Mouse (Mus musculus) urinary bladder, postnatal 10 days (tissue): ENCODE data around the gene Kif26a.

Experiments
- DNase-seq: peaks from one replicate; pipeline ENCODE4 v3.0.0; 2022; ENCODE audit warnings: low spot score

Kif26a gene

GRCm38 (mm10) chr12:112145875-112146651, at the start of gene Kif26a:
TSS of gene Kif26a (plus strand) at chr12:112146208.
- DNase-seq: no peak

DNA sequence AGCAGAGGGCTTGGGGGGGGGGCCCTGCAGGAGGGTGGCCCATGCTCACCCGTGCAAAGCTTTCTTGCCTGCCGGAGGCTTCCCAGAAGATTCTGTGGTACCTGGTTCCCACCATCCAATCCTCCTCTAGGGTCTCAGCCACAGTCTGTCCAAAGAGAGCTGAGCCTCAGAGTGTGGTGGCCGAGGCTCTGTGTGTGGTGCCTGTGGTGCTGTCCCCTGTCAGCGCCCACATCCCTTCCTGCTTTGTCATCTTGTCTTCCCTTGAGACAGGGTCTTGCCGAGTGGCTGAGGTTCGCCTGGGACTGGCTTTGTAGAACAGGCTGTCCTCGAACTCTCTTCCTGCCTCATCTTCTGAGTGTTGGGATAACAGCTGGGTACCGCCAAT, 49.3 kb upstream of the Kif26a start:
- no peak for DNase-seq

GRCm38 (mm10) chr12:112100106-112100505, 45.9 kb upstream of the Kif26a start:
- DNase-seq: no peak

DNA sequence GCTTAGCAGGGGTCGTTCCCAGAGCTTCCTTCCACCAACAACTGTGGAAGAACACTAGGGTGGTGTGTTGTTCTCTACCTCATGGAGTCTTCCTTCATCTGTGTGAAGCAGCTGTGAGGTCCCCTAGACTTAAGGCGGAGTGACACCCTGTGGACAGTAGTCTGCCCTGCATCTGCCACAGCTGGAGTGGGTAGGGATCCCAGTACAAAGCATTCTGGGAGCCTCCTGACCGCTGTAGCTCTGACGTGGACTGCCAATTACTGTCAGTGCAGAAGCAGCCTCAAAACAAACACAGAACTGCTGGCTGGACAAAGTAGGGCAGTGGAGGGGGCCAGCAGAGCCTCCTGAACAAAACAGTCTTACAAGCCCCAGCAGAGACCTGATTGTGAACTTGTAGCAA, 45.0 kb upstream of the Kif26a start:
- DNase-seq: no peak

GRCm38 (mm10) chr12:112103179-112103578, 42.8 kb upstream of the Kif26a start:
- no peak for DNase-seq

DNA sequence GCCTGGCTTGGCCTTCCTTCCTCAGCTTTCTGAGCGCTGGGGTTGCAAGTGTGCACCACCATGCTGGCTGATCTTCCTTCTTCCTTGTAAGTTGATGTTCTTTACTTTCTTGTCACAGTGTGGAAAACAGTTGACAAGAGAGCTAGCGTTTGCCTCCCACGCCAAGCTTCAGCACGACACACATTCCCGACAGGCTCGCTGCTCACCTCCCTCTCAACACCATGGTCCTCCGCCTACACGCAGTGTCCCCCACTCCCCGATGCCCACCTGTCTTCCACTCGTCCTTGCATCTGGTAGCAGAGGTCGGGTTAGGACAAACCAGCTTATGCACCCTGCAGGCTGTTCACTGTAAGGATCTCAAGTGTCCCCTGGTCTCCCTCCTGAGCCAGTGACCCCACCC, 41.1 kb upstream of the Kif26a start:
- DNase-seq: no peak

- DNase-seq: no peak
Observed at GRCm38 (mm10) chr12:112106541-112106971, 39.5 kb upstream of the Kif26a start, which contains the start of gene Aspg. TSS of gene Aspg (plus strand) at chr12:112106679.

DNA sequence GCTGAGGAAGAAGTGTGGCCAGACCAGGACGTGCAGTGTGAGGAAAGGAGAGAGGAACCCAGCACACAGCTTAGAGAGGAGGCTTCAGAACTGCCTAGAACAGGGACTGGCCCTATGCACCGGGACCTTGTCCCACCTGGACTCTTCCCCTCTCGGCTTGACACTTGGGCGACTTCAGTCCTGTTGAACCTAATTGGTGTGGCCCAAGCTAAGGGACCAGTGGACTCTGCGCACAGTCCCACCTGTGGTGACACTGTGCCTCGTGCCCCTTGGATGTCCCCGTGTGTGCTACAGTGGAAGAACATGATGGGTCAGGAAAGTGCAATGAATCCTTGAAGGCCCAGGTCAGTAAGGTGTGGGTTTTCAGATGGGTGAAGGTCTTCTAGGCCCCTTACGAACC, 38.3 kb upstream of the Kif26a start:
- no peak for DNase-seq

- no peak for DNase-seq
Observed at GRCm38 (mm10) chr12:112108696-112109445, 37.1 kb upstream of the Kif26a start.

GRCm38 (mm10) chr12:112109701-112110100, 36.3 kb upstream of the Kif26a start:
- no peak for DNase-seq

DNA sequence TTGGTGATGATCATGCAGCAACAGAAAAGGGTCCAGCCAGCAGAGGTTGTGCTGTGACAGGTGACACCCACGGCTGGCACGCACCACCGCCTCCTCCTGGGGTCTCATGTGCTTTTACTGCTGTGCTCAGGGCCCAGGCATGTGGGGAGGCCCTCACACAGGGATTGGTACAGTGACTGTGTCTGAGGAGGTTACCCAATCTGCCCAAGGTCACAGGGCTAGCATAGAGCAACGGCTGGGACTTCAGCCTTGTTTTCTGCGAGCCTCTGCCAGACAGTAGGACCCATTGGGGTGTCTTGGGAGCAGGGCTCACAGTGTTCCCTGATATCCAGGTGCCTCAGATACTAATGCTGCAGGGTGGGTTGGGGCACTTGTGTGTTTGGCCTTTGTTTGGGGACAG, 34.7 kb upstream of the Kif26a start:
- no peak for DNase-seq

DNA sequence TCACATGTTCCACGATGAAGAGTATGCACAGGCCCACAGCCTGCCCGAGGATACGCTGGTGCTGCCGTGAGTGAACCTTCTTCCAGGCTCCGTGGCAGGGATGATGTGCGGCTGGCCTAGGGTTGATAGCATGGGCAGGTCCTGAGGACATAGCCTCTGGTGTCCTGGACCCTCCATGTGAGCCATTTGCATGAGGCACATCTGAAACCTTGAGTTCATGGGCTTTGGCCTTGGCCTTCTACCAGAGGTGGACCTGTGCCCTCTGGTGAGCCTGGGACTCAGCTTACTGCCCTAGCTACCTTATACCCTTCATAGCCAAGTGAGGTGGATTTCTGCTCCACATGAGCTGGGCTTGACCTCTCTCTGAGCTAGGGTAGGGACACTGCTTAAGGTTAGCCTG, 33.8 kb upstream of the Kif26a start:
- no peak for DNase-seq

DNA sequence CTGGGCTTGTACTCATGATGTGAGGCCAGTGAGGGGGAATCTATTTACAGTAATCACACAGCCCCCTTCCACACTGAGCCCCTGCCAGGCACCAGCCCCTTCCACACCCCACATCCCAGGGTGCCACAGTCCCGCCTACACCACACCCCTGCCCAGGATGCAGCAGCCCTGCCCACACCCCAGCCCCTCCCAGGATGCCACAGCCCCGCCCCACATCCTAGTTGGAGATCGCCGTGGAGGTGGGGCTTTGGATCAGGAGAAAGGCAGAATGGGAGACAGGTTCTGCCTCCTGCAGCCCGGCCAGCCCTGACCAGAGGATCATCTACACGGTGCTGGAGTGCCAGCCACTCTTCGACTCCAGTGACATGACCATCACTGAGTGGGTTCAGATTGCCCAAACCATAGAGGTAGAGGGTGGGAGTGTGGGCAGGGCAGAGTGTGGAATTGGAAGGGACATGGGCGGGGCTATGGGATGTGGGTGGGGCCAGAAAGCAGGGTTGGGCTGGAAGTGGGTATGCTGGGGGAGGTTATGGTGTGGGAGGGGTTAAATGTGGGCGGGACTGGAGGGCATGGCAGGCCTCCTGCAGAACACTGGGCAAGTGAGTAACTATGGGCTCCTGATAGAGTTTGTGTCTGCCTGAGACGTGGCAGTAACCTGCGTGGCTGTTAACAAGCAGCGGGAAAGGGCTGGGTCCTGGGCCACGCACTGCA, 33.2 kb upstream of the Kif26a start:
- DNase-seq: no peak

- peak; percentile 59 for DNase-seq
Observed at GRCm38 (mm10) chr12:112113710-112114109, 32.3 kb upstream of the Kif26a start.

- DNase-seq: no peak
Observed at GRCm38 (mm10) chr12:112117006-112117405, 29.0 kb upstream of the Kif26a start.

DNA sequence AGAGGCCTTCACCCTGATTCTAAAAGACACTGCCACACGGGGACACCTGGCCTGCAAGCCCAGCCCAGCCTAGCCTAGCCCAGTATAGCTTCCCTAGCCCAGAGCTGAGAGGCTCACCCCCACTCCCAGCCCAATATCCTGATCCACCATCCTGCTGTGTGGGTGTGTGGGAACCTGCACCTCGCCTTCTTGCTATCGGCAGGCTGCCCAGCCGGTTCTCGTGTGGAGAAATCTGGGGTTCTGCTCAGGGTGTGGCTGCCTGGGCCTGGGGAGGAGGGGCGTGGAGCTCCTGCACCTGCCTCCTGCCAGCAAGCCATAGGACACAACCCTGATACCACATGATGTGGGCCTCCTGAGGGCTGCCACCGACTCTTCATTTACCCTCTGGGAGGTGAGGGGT, 28.4 kb upstream of the Kif26a start:
- no peak for DNase-seq

GRCm38 (mm10) chr12:112121188-112121587, 24.8 kb upstream of the Kif26a start:
- no peak for DNase-seq

DNA sequence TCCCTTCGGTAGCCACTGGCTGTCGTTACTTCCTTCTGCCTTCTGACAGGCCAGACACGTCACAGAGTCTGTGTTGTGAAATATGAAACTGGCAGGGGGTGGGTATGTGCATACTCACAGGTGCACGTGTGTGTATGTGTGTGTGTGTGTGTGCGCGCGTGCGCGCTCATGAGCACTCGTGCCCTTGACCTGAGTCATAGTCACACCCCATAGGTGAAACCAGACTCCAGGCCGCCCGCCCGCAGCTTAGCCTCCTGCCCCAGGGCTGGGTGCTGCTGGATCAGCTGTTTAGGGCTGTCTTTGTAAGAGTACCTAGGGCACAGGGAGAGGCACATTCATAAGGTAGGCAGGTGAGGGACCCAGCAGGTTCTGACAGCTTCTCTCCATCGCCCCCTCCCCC, 20.1 kb upstream of the Kif26a start:
- DNase-seq: no peak

DNA sequence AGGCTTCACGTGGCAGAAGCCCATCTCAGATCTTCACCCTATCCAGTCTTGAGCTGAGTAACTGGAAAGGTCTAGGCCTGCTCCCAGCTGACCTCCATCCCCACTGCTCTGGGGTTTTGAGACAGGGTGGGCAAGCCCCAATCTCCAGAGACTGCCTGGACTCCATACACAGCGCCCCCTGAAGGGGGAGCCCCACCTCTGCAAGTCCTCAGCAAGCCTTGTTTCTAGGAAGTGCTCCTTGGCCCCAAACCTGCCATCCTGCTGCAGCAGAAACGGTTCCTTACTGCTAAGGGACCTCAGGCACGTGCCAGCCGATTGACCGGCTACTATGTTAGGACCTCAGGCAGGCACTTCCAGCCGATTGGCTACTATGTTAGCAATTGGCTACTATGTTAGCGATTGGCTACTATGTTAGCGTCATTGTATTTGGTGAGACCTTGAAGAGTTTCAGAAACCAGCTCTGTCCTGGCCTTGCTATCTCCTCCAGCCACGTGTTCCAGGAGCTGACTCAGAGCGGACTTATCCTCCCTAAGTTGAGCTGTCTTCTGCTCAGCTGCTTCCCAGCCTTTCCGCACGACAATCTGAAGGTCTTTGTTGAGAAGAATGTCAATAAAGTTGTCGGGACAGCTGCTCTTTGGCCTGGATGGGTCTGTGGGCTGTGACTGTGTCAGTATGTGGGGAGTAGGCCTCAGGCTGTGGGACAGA, 18.9 kb upstream of the Kif26a start:
- DNase-seq: no peak

DNA sequence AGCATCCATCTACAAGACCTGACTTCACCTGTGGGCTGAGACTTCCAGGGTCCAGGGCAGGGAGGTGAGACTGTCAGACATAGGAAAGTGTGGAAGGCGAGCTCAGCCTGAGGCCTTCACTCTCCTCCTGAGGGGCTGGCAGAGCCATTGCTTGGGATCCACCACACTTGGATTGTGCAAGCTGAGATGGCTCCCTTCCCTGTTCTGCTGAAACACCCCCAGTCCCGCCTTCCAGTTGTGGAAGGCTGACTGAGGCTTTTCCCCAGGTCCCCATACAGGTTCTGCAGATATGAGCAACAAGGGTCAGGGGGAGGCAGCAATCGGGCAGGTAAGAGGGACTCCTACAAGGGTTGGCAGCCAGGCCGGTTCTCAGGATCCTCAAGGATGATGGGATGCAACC, 17.5 kb upstream of the Kif26a start:
- DNase-seq: no peak

DNA sequence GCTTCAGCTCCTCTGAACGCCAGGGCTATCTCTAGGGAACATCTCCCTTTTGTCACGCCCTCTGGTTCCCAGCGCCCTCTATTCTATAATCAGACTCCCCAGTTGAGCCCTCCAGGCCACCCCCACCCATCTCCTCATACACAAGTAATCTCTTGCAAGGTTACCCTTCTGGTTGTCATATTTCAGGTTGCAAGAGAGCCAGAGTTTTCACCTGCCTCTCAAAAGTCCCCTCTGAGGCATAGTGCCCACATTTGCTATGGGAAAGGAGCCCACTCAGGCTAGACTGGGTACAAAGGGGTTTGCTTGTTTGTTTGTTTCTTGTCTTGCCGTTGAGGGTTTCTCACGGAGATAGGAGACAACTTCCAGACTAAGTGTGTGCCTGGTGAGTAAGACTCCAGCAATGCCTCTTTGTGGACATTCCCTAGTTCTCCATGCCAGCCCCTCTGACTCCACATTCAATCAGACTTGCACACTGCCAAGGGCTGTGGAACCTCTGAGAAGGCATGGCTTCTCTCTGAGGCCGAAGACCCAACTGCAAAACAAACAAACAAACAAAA, 16.6 kb upstream of the Kif26a start:
- DNase-seq: no peak
